Mouse (Mus musculus) skeletal muscle tissue, adult 2 months (tissue): Measurements from ENCODE around the gene Lbx1.

ENCODE experiments used
- DNase-seq: peaks from one replicate; pipeline ENCODE4 v3.0.0-alpha.2; 2012; ENCODE audit warnings: low read depth, low spot score

The Lbx1 gene

GRCm38 (mm10) chr19:45215431-45215830 is 20.2 kb downstream of the Lbx1 start:
- DNase-seq, result no peak

- DNase-seq, result no peak
Observed at GRCm38 (mm10) chr19:45209776-45210422, 25.7 kb downstream of the Lbx1 start.

- DNase-seq, result no peak
Observed at GRCm38 (mm10) chr19:45209191-45209590, 26.4 kb downstream of the Lbx1 start.

GRCm38 (mm10) chr19:45208438-45209060 is 27.1 kb downstream of the Lbx1 start:
- no peak for DNase-seq

GRCm38 (mm10) chr19:45207662-45208437 is 27.8 kb downstream of the Lbx1 start:
- DNase-seq, result no peak

GRCm38 (mm10) chr19:45207153-45207552 is 28.5 kb downstream of the Lbx1 start:
- no peak for DNase-seq

- peak; percentile 23 for DNase-seq
Observed at GRCm38 (mm10) chr19:45205311-45206105, 30.1 kb downstream of the Lbx1 start.

- no peak for DNase-seq
Observed at GRCm38 (mm10) chr19:45196967-45197366, 38.6 kb downstream of the Lbx1 start.

GRCm38 (mm10) chr19:45194651-45195050 is 41.0 kb downstream of the Lbx1 start:
- no peak for DNase-seq
